Mouse (Mus musculus): Measurements from ENCODE around the gene Plxdc1.

Gene Plxdc1

GRCm38 (mm10) chr11:97955915-97956314, 30.3 kb downstream of the Plxdc1 start:
- DNase-seq (ENCODE audit: low read depth, low spot score), result no peak

GRCm38 (mm10) chr11:97955146-97955902, 30.9 kb downstream of the Plxdc1 start:
- no peak for DNase-seq (ENCODE audit: low read depth, low spot score)

- DNase-seq (ENCODE audit: low read depth, low spot score), result no peak
Observed at GRCm38 (mm10) chr11:97954469-97955141, 31.6 kb downstream of the Plxdc1 start.

- no peak for DNase-seq (ENCODE audit: low read depth, low spot score)
Observed at GRCm38 (mm10) chr11:97953939-97954275, 32.3 kb downstream of the Plxdc1 start.

GRCm38 (mm10) chr11:97953179-97953938, 32.9 kb downstream of the Plxdc1 start:
- DNase-seq (ENCODE audit: low read depth, low spot score), result no peak

- no peak for DNase-seq (ENCODE audit: low read depth, low spot score)
Observed at GRCm38 (mm10) chr11:97952367-97953006, 33.8 kb downstream of the Plxdc1 start.

- no peak for DNase-seq (ENCODE audit: low read depth, low spot score)
Observed at GRCm38 (mm10) chr11:97949703-97950475, 36.4 kb downstream of the Plxdc1 start.

GRCm38 (mm10) chr11:97947426-97947825, 38.8 kb downstream of the Plxdc1 start:
- DNase-seq (ENCODE audit: low read depth, low spot score), result peak; percentile 63

- peak; percentile 77 for DNase-seq (ENCODE audit: low read depth, low spot score)
Observed at GRCm38 (mm10) chr11:97945738-97946289, 40.4 kb downstream of the Plxdc1 start.

GRCm38 (mm10) chr11:97945031-97945430, 41.2 kb downstream of the Plxdc1 start:
- no peak for DNase-seq (ENCODE audit: low read depth, low spot score)

- peak; percentile 18 for DNase-seq (ENCODE audit: low read depth, low spot score)
Observed at GRCm38 (mm10) chr11:97943256-97943655, 43.0 kb downstream of the Plxdc1 start.

GRCm38 (mm10) chr11:97942420-97943111, 43.7 kb downstream of the Plxdc1 start:
- DNase-seq (ENCODE audit: low read depth, low spot score), result no peak

- no peak for DNase-seq (ENCODE audit: low read depth, low spot score)
Observed at GRCm38 (mm10) chr11:97937469-97938105, 48.7 kb downstream of the Plxdc1 start.

GRCm38 (mm10) chr11:97936758-97937157, 49.5 kb downstream of the Plxdc1 start:
- DNase-seq (ENCODE audit: low read depth, low spot score), result peak; percentile 79

- no peak for DNase-seq (ENCODE audit: low read depth, low spot score)
Observed at GRCm38 (mm10) chr11:97935913-97936575, 50.2 kb downstream of the Plxdc1 start.

GRCm38 (mm10) chr11:97933553-97933952, 52.7 kb downstream of the Plxdc1 start:
- no peak for DNase-seq (ENCODE audit: low read depth, low spot score)

- no peak for DNase-seq (ENCODE audit: low read depth, low spot score)
Observed at GRCm38 (mm10) chr11:97928905-97929304, 57.3 kb downstream of the Plxdc1 start.

GRCm38 (mm10) chr11:97924217-97924616, 62.0 kb downstream of the Plxdc1 start:
- DNase-seq (ENCODE audit: low read depth, low spot score), result no peak

GRCm38 (mm10) chr11:97923639-97924038, 62.6 kb downstream of the Plxdc1 start:
- DNase-seq (ENCODE audit: low read depth, low spot score), result no peak
